Mouse (Mus musculus): ENCODE results near the gene Samd5.

Gene Samd5

DNA sequence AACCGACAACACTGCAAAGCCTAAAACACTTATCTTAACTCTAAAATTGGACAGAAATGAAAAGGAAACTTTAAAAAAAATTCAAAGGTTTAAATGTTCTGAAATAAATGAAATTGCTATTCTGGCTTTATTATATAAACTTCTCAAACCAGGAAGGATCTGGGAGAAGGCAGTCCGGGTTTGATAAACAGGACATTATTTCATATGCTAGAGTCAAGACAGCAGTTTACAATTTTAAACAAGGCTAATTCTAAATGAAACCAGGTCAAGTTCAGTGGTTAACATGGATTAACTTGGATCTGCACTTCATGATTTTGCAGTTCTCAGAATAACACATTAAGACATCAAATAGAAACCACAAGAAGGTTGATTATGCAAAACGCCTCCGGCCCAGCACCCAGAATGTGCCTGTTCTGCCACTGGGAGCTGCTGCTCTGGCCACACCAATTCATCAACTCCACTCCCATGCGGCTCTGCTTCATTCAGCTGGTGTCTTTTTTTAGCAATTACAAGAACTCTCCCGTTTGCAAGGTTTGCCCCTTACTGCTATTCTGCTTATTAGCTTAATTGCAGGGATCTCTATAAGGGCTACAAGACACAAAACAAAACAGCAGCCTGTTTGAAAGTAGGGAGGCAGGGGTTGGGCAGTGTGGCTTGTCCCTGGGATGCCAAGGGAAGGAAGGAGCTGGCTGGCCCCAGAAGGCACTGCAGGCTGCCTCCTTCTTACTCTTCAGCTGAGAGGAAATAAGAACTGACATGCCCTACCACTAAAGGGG, 24.8 kb downstream of the Samd5 start:
- no peak for DNase-seq

DNA sequence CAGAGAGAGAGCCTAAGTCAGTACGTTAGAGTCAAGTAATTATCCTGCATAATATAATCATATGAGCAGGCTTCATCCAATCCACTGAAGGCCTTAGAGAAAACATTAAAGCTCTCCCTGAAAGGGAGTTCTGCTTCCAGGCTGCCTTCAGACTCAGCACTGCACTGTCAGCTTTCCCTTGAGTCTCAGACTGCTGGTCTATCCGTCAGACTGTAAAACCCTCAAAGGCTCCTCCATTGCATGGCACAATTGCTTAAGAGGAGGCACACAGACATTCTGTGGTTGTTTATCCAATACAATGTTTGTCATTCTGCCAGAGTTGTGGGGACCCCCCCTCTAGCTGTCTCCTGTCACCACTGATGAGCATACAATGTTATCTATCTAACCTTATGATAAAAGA, 26.5 kb downstream of the Samd5 start:
- DNase-seq: no peak

DNA sequence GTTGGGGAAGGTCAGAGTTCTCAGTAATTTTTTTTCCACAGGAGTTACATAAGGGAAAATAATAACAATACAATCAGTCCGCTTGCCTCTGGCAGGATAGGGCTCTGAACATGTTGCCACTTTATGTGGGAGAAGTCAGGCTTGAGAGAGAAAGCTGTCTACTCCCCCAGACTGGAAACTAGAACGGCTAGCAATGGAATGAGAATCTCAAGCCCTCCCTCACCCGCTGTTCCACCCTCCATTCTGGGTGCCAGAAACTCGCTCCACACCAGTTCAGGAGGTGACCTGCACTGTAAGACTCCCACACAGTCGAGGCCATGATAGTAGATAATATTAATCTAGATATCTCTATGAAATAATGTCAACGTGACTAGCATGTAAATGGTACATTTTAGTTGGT, 27.3 kb downstream of the Samd5 start:
- DNase-seq: no peak

DNA sequence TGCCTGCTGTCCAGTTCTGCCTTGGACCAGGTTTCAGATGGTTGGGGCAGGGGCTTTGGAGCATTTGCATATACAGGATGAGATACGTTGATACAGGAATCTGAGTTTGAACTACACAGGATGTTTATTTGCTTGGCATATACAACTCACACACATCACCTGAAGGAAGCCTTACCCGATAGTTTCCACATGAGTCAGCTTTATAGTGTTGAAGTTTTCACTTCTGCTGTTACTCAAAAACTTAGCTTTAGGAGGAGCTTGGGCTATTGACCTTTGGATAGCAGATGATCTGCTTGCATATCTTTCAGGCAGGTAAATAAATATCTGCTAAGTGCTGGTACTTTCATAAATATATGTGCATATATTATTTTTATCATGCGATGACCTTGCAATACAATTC, 28.6 kb downstream of the Samd5 start:
- DNase-seq: no peak

DNA sequence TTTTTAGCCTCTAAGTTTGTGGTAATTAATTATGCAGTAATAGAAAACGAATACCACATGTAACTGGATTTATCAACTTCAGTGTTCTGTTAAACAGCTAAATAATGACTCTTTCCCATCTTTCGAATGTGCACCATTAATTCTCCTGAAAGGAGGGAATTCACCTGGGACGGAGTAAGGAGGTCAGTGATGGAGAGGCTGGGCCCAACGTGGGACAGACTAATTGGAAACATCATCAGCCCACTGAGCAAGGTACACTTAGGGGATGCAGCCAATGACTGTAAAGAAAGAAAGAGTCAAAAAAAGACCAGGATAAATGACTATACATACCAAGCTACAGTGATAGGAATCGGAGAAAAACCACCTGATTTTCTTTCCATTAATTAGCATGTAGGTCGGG, 31.5 kb downstream of the Samd5 start:
- no peak for DNase-seq

DNA sequence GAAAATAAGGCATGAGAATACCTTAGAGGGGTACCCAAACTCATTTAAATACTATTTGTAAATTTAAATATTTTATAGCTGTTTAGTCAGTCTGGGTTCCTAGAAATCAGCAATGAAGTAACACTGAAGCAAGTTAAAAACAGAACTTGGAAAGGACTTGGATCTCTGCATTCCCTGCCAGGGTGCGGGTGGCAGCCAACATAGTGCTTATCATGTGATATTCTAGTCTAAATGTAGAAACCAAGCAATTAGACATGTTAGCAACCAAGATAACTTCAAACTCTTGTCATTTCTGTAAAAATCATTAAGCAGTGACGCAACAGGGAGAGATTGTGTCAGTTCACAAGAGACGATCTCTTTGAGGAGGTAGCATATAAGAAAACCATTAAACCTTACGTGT, 32.9 kb downstream of the Samd5 start:
- DNase-seq: no peak

DNA sequence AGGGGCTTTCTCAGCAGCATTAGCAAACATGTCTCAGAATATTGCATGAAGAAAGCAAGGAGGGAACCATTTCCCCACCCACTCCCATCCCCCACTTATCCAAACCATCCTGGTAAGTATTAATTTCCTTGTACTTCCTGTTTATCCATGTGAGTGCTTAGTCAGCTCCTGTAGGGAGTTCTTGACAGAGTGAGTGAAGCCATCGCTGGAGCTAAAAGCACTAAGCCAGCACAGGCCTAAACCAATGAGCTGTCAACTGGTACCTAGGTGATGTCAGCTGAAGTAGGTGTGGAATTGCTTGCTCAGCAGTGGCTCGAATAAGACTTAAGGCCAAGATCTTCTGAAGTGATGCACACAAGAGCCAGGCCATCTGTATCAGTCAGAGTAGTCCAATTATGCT, 34.3 kb downstream of the Samd5 start:
- no peak for DNase-seq

DNA sequence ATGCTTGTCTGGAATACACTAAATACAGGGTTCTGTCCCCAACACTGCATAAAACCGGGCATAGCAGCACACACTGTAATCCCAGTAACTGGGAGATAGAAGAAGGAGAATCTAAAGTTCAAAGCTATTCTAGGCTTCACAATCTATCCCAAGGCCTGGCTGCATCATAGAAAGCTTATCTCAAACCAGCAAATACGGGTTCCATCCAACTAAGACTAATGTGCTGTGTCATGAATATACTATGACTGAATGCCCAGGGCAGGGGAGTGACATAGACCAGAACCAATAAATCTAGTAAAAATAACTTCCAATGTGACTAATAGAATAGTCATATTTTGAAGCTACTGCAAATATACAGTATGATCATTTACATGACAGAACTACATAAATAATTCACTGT, 35.0 kb downstream of the Samd5 start:
- DNase-seq: no peak

DNA sequence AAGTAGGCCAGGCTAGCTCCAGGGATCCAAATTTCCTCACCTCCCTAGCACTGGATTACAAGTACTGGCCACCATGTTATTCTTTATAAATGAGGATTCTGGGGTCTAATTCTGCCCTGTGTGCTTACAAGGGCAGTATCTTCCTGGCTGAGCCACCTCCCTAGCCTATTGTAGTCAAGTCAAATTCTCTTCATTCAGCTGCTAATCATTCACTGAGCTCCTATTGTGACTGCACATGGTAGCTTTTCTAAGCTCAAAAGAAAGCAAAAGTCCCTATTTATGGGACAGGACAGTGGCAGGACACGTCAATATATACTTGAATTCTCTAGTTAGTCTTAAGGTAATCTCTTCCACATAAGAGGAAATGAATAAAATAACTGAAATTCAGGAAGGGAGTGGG, 49.7 kb downstream of the Samd5 start:
- no peak for DNase-seq

DNA sequence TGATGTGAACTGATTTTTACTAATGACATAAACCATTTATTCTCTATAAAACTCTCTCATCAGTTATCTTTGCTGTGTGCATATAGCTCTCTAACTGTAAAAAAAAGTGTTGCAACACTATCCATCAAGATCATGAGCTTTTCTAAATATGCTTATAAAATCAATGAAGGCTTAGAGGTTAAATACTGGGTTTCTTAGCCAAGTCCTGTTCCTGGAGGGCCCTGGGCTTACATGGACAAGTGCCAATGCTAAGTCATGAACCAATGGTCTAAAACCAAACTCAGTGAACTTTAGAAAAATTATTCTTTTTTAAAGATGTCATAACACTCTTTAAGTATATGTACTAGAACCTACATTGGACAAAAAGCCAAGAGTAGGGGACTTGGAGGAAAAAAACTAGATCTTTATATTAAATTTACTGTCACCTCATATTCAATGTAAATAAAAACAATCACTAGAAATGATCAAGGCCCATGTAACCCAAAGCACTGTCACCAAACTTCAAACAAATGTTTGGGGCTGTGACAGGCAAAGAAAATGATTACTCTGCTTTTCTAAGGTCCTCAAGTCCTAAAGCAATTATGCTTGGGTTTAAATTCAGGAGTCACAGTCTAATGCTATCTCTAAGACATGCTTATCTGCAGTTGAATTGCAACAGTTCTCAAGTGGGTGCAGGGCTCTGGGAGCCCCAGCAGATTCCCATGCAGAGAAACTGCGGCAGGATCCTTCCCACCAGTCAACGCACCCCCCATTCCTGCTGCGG, 52.9 kb downstream of the Samd5 start:
- no peak for DNase-seq

DNA sequence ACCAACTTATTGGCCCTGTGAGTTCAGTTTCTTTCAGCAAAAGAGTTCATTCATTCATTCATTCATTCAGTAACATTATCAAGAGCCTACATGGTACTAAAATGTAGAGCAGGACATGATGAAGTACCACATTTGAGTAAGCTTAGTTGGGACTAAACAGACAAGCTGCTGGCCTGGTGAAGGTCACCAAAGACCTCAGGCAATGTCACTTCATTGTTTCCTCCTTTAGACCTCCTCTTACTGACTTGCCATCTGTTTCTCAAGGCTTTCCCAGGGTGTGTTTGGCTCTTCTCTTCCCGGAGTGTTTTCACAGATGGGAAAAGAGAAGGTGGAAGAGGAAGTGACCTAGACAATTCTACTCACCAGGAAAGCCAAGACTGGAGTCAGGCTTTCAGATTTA, 54.0 kb downstream of the Samd5 start:
- no peak for DNase-seq

DNA sequence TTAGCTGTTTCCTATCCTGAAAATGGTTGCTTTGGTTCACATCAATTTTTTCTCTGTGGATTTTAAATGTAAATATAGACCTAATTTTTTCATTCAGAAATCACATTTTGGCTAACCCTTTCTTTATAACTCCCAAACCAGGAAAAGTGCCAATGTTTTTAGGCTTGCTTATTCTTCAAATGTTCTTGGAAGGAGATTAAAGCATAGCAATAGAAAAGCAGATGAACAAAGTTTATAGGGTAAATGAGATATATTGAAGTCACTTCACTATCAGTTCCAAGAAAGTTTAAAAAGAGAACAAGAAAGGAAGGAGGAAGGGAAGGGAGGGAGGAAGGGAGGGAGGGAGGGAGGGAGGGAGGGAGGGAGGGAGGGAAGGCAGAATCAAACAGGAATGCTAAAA, 60.0 kb downstream of the Samd5 start:
- no peak for DNase-seq

DNA sequence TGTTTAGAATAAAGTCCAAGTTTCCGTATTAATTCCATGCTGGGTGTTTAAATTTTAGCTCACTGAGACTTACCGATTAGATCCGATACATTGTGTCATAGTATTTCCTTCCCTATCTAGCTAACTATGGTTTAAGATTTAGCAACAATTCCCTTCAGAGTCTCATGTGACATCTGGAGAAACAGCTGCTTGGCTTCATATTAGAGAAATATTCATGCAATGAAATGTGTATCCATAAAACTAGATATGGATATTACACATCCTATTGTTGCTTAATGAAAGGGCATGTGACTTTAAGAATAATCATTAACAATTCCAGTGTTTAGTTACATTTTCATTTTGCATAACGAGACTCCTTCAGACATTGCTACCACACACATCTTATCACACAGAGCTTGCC, 66.2 kb downstream of the Samd5 start:
- DNase-seq: no peak

DNA sequence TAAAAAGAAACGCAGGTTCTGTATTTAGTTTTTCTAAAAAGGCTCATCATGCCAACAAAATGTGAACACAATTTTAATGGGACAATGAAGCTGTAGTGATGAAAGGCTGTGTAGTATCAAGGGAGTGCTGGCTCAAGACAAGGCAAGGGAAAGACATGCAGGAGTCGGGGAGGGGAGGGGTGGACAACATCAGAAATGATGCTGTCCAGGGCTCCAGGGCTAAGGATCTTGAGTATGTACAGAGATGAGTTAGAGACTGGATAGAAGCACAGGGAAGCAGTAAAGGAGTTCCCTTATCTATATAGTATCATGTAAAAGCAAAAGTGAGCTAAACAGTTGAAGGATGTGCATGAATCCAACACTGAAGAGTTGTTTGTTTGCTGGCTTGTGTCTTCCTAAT, 67.9 kb downstream of the Samd5 start:
- DNase-seq: no peak

DNA sequence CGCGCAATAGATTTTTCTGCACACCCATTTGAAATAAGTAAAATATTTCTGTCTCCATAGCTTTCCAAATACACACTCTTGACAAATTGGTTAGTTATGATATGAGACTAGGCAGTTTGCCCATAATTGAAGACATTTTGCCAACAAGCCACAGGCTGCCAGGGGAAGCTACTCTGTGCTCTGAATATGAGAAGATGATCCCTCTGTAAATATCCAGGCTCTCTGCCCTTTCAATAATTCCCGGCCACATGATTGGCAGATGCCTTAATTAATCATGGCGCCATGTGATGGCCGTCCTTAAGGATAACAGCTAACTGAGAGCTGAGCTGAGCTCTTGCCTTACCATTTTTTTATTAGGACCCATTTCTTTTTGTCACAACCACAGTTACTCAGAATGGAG, 69.4 kb downstream of the Samd5 start:
- DNase-seq: no peak

DNA sequence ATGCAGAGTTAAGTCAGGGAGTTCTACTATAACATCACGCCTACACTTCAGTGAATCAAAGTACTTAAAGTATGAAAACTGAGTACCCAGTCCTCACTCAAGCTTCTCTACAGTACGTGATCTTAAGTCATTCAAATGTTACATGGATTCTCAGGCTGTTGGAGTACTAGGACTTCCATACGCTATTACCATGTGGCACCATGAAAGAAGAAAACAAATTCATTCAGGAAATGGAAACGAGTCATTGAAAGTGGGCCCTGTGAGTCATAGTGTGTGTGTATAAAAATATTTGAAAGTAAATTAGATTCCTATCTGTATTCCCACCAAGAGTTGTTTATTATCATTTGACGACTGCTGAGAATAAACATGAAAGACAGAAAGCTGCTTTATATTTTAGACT, 71.7 kb downstream of the Samd5 start:
- DNase-seq: no peak

DNA sequence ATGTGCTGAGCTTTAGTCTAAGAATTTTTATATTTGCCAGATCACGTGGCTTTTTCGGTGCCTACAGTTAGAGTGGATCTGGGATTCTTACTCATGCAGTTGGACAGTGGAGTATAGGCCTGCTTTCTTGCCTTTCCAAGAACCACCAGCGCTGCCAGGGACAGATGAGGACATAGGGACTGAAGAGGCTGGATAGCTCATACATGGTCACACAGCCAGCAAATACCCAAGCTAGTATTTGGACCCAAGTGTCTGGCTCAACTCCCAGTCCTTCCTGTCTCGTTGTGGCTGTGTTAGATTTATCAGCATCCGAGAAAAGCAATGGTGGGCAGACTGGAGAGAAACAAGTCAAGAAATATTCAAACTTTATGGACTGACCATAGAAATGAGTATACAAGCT, 72.2 kb downstream of the Samd5 start:
- DNase-seq: peak; percentile 40 to 64

DNA sequence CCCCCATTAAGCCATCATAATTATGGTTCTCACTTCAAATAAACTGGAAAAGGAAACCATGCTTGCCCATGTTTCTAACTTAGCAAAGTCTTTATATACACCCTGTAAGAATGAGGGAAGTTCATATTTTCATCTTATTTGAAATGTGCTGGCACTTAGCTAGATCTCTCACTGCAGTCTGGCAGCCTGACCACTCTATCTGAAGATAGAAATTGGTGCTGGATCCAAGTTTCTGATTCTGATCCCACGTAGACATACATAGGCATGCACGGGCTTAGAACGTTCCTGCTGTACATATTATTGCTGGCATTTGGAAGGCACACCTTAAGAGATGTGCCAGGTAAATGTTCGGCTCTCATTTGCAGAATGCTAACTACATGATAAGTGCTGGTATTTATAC, 72.6 kb downstream of the Samd5 start:
- DNase-seq: no peak

DNA sequence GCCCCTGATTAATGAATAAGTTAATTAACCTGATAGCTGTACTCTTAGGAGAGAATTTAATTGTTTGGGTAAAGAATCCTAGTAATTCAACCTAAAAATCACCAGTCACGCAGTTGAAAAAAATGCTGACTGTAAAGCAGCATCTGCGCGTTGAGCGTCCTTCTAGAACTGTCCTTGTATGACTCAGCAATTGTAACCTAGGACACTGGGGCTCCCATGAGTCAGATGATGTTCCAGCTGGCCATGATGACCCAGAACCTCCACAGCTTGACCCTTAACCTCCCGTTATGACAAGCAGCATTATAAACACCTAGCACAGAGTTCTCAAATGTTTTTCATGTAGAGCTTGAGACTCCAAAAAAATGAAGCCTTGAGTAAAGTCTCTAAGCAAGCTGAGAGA, 78.8 kb downstream of the Samd5 start:
- DNase-seq: no peak

DNA sequence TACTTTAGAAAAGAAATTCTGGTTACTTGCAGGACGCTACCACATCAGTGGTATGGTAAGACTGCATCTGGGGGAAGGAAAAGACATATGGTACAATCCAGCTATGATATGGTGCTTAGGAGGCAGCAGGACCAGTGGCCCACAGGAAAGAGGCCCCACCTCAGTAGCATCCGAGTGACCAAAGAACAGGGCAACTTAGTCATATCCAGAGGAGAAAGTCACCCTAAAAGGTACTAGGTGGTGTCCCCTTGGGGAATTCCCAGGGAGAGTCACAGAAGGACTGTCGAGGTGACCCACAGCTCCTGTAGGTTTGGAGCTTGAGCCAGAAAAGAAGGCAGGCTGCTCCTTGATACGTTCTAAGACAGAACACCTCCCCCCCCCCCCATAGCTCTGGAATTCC, 80.3 kb downstream of the Samd5 start:
- DNase-seq: no peak

DNA sequence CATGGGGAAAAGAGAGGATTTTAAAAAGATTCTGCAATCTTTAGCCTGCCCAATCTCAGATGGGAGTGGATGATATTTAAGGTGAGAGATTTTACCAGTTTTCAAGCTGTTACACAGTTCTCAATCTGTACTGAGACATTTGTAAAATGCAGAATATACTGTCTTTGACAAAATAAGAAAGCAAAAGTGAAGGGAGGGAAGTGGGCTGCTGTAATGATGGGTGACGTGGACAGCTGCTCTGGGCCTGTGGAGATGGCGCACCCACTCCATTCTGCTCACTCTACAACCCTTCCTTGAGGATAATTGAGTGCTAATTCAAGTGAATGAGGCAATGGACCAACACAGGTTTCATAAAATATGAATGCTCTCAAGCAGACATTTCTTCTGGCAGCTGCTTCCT, 84.4 kb downstream of the Samd5 start:
- no peak for DNase-seq

DNA sequence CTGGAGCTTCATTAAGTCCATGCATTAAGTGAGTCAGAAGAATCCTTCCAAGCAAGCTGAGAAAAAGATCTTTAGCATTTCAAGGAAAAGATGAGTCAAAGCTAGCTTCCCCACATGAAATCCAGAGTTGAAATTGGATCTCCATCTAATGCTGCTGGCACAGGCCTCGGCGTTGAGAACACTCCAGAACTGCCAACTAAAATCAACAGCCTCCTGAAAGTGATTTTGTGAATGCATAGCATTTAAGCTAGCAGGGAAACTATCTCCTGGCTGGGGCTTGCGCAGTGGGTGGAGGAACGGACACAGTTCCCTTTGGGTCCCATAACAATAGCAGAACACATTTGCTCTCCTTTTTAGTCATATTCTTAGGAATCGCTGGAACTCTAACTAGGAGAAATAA, 88.7 kb downstream of the Samd5 start:
- no peak for DNase-seq

DNA sequence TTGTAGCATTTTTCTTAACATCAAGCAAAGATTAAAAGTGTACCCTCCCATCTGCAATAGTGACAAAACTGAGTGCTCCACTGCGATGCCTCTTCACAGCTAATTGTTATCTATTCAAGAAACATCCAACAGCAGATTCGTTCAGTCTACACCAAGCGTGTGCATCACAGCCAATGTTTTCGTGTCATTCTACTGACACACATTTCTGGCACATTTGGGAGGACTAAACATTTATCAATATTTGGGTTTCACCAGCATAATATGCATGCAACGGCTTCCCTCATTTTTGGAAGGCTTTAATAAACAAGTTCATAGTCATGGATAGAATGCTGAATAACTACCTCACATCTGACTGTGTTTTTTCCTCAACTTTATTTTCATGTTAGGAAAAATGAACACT, 95.6 kb downstream of the Samd5 start:
- DNase-seq: no peak

DNA sequence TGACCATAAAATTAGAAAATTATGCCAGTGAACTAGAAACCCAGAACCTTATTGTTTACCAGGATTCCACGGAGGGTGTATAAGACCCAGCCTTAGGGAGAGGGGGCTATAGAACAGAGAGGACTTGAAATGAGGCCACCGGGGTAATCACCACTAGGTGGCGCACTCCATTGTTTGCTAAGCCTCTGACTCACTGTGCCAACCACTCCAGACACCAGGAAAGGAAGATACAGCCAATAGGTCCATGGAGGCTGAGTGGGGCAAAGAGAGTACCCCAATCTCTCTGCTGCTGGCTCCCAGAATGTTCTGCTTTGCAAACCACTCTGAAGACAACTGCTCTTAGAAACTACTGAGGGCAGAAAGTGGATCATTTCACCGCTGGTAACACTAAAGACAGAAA, 99.4 kb downstream of the Samd5 start:
- peak; percentile 31 to 59 for DNase-seq

DNA sequence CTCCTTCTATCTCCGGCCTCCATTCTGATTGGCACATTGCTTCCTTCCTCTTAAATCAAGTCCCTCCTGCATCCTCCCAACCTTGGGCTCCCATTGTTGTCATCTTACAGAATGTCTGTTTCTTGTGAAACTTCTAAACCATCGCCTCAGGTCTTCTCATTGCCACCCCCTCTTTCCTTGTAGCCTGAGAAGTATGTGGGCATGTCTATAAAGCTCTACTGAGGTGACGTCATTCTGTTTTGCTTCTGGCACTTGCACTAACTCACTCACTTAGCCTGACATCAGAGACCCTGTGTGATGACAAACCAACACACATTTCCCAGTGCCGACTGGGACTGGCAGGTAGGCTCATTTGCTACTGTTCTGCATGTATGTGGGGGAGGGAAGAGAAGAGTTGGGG, 100.9 kb downstream of the Samd5 start:
- no peak for DNase-seq
